Mouse (Mus musculus): ENCODE results near the gene Snx4. TPM values are rescaled to one million over a fixed set of nuclear protein-coding genes. Genes with fewer than 3 reads are reported as not detected.

The Snx4 gene
- polyA plus RNA-seq, 1 experiment from 2014 or later: 81.4 TPM

DNA sequence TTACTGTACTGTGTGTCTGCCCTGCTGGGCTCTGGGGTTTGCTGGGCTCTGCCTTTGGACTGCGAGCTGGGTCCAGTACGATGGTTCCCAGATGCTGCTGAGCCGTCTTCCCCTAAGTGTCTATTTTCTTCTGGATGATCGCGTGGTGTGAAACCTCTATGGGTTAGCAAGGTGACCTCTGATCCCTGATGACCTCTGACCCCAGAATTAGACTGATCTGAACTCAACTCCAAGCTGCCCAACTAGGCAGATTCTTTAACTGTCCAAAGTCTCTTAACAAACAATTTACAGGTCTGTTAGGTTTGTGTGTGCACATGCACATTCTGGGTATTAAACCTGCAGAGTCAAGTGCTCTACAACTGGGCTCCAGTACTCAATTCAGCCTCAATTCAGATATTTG is 91.9 kb downstream of the Snx4 start:
- no peak overlapping the region for H3K9ac ChIP-seq
- H3K4me3 ChIP-seq: no peak overlapping the region
- H3K4me1 ChIP-seq (replicated peaks): peaks cover 15% of the 10 kb centered on the region
- WGBS: 67% methylated on average over 5 of the region's 5 CpGs
- H3K36me3 ChIP-seq: no peaks in the 10 kb centered on the region
- no peak overlapping the region for H3K27ac ChIP-seq (ENCODE audit: poor library complexity, severe bottlenecking)
- H3K9me3 ChIP-seq (replicated peaks): no peaks in the 10 kb centered on the region
- no peak for ATAC-seq (ENCODE audit: insufficient number of reproducible peaks, low FRiP score)
- no peak overlapping the region for H3K4me2 ChIP-seq
- no peaks in the 10 kb centered on the region for H3K27me3 ChIP-seq (replicated peaks)

DNA sequence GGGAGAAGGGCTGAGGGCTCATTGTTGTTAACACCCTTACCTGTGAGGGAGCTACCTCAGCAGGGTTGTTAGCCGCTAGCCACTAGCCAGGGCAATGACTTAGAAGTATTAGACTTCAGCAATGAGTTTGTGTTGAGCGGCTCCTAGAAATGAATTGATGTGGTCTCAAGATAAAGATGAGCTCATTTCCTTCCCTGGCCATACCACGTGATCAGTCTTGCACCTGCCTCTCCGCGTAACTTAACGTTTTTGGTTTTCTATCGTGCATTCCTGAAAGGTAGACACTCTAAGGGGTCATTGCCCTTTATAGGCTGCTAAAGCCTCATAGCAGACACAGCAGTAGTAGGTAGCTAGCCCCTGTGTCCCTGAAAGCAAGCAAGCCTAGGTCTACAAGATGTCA is 92.4 kb downstream of the Snx4 start:
- Histone ChIP-seq H3K27ac (ENCODE audit: poor library complexity, severe bottlenecking) (no peak overlapping the region), H3K27me3 (replicated peaks) (no peaks in the 10 kb centered on the region), H3K36me3 (no peaks in the 10 kb centered on the region), H3K4me3 (no peak overlapping the region), H3K9ac (no peak overlapping the region), H3K4me1 (replicated peaks) (peaks cover 15% of the 10 kb centered on the region), H3K9me3 (replicated peaks) (no peaks in the 10 kb centered on the region), H3K4me2 (no peak overlapping the region)
- no peak for ATAC-seq (ENCODE audit: insufficient number of reproducible peaks, low FRiP score)
- WGBS: 78% methylated on average over 7 of the region's 7 CpGs

DNA sequence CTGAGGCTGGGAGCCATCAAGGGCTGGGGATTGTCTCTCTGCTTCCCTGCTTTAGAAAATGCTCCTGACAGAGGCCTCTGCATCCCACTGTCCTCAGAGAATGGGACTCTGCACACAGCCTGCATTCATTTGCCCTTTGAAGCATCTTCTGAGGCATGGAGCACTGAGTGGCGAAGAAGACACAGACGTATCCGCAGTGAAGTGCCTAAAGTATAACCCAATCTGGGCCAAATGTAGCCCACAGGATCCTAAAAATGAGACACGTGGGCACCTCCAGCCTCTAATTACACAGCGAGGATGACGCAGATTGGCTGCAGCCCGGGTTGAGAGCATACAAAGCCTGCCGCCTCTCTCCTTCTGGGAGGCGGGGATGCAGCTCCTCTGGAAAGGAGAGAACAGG is 93.1 kb downstream of the Snx4 start:
- H3K4me3 ChIP-seq: no peak overlapping the region
- no peaks in the 10 kb centered on the region for H3K9me3 ChIP-seq (replicated peaks)
- 66% methylated on average over 9 of the region's 9 CpGs for WGBS
- no peak overlapping the region for H3K4me2 ChIP-seq
- ATAC-seq (ENCODE audit: insufficient number of reproducible peaks, low FRiP score): no peak
- no peak overlapping the region for H3K27ac ChIP-seq (ENCODE audit: poor library complexity, severe bottlenecking)
- peaks cover 15% of the 10 kb centered on the region for H3K4me1 ChIP-seq (replicated peaks)
- no peaks in the 10 kb centered on the region for H3K36me3 ChIP-seq
- H3K27me3 ChIP-seq (replicated peaks): no peaks in the 10 kb centered on the region
- no peak overlapping the region for H3K9ac ChIP-seq

DNA sequence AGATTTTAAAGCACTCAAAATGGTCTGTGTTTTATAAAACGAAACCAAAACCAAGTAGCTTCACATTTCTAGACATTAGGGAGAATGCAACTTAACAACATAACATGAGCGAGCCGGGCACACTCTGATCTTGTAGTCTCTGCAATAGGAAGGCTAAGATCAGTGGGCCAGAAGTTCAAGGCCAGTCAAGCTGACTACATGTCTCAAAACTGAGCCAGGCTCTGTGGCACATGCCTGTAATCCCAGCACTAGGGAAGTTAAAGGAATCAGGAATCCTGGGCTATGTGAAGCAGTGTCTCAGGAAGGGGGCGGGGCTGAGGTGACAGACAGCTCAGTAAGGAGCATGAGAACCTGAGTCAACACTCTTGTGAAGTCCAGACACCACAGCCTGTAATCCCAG is 93.6 kb downstream of the Snx4 start:
- Histone ChIP-seq H3K9ac (no peak overlapping the region), H3K4me3 (no peak overlapping the region), H3K4me2 (no peak overlapping the region), H3K9me3 (replicated peaks) (no peaks in the 10 kb centered on the region), H3K4me1 (replicated peaks) (peaks cover 15% of the 10 kb centered on the region), H3K27ac (ENCODE audit: poor library complexity, severe bottlenecking) (no peak overlapping the region), H3K36me3 (no peaks in the 10 kb centered on the region), H3K27me3 (replicated peaks) (no peaks in the 10 kb centered on the region)
- ATAC-seq (ENCODE audit: insufficient number of reproducible peaks, low FRiP score): no peak
- WGBS: 76% methylated on average over 4 of the region's 4 CpGs

DNA sequence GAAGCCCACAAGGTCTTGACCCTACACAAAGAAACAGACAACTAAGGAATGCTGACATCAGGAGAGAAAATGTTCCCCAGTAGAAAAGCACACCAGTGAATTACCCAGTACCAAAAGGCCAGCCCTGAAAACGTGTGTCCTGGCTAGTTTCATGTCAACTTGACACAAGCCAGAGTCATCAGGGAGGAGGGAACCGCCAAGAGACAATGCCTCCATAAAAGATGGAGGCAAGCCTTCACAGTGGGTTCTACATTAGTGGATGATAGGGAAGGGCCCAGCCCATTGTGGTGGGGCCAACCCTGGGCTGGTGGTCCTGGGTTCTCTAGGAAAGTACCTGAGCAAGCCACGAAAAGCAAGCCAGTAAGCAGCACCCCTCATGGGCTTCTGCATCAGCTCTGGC is 95.1 kb downstream of the Snx4 start:
- 32% methylated on average over 3 of the region's 3 CpGs for WGBS
- Histone ChIP-seq H3K27ac (ENCODE audit: poor library complexity, severe bottlenecking) (peak overlapping the region; percentile 56), H3K4me1 (replicated peaks) (peaks cover 15% of the 10 kb centered on the region), H3K9me3 (replicated peaks) (no peaks in the 10 kb centered on the region), H3K4me3 (no peak overlapping the region), H3K4me2 (no peak overlapping the region), H3K27me3 (replicated peaks) (no peaks in the 10 kb centered on the region), H3K9ac (no peak overlapping the region), H3K36me3 (no peaks in the 10 kb centered on the region)
- ATAC-seq (ENCODE audit: insufficient number of reproducible peaks, low FRiP score): peak; percentile 39; the same call in 1 of the 2 replicates

DNA sequence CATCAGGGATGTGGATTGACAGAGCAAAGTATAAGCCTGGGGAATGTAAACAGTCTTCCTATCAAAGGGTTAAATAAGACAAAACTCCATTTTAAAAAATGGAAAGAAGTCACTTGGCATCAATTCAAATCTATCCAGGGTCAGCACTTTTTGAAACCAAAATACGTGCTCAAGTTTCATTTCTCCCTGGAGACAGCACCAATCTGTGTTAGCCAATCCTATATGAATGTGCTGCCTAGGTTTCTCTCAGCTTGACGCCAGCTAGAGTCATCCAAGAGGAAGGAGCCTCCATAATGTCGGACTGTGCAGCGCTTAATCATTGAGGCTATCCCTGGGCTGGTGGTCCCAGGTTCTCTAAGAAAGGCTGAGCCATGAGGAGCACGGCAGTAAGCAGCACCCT is 95.9 kb downstream of the Snx4 start:
- no peak for ATAC-seq (ENCODE audit: insufficient number of reproducible peaks, low FRiP score)
- Histone ChIP-seq H3K4me3 (no peak overlapping the region), H3K36me3 (no peaks in the 10 kb centered on the region), H3K27me3 (replicated peaks) (no peaks in the 10 kb centered on the region), H3K27ac (ENCODE audit: poor library complexity, severe bottlenecking) (no peak overlapping the region), H3K9me3 (replicated peaks) (no peaks in the 10 kb centered on the region), H3K4me1 (replicated peaks) (peaks cover 15% of the 10 kb centered on the region), H3K4me2 (no peak overlapping the region), H3K9ac (no peak overlapping the region)
- WGBS: 72% methylated on average over 5 of the region's 5 CpGs

Other genes starting within 250 kb of the Snx4 start
- 1.7 and 1.9 TPM in 2 replicates for gene Iqcg, start 195.2 kb upstream of the Snx4 start, polyA plus RNA-seq (2016; fragmentation: Nextera tagmentation; extraction: Ambion mirVana)
- gene Rpl35a, start 195.0 kb upstream of the Snx4 start, polyA plus RNA-seq (2016; fragmentation: Nextera tagmentation; extraction: Ambion mirVana): 660 and 669 TPM in 2 replicates
- 2.0 and 3.2 TPM in 2 replicates for gene Lmln, start 188.9 kb upstream of the Snx4 start, polyA plus RNA-seq (2016; fragmentation: Nextera tagmentation; extraction: Ambion mirVana)
- 20.6 and 21.7 TPM in 2 replicates for gene Osbpl11, start 66.4 kb upstream of the Snx4 start, polyA plus RNA-seq (2016; fragmentation: Nextera tagmentation; extraction: Ambion mirVana)
- 46.5 and 48.4 TPM in 2 replicates for gene Zfp148, start 129.4 kb downstream of the Snx4 start, polyA plus RNA-seq (2016; fragmentation: Nextera tagmentation; extraction: Ambion mirVana)